Mouse (Mus musculus) heart, embryonic 14.5 days (tissue): ENCODE measurements around the gene Mau2. TPM values are rescaled to one million over a fixed set of nuclear protein-coding genes. Genes with fewer than 3 reads are reported as not detected.
A peak's percentile ranks its signal among the peaks of the same experiment; 100 is the strongest.
"Not testable (repeated sequence)": the region's sequence is repeated elsewhere in the genome, so short reads cannot be mapped to it uniquely, and the experiment has no call there.

ENCODE experiments used
- ATAC-seq: fragments of 200-750 bp; cut with Nextera tagmentation; 2 replicates; pipeline ENCODE4 v1.8.0; 2017; ENCODE audit warnings: low read depth, moderate TSS enrichment; ENCODE audit not compliant: insufficient number of reproducible peaks, insufficient read depth, low FRiP score
- H3K27ac ChIP-seq, 2 experiments: fragments of 200-500 bp in 1 of 2; fragments of 300-500 bp in 1 of 2; sonication (generic) in 1 of 2; replicated peaks in 1 of 2; 2 replicates each; pipeline ENCODE4 v1.5.1; 2012 to 2014; ENCODE audit warnings: low read depth in 2 of 2, low read length in 2 of 2, control low read depth in 1 of 2, mild to moderate bottlenecking in 1 of 2, mixed read lengths in 1 of 2; ENCODE audit not compliant: control insufficient read depth in 1 of 2, insufficient read depth in 1 of 2
- H3K27me3 ChIP-seq: fragments of 300-500 bp; sonication (generic); 2 replicates; pipeline ENCODE4 v1.6.1; 2014; ENCODE audit warnings: mild to moderate bottlenecking, low read length, control low read depth; ENCODE audit not compliant: control insufficient read depth, insufficient read depth
- H3K36me3 ChIP-seq: fragments of 300-500 bp; sonication (generic); 2 replicates; pipeline ENCODE4 v1.6.1; 2014; ENCODE audit warnings: mild to moderate bottlenecking, control low read depth, low read length, mixed read lengths; ENCODE audit not compliant: control insufficient read depth, insufficient read depth
- H3K4me1 ChIP-seq, 2 experiments: fragments of 200-500 bp in 1 of 2; fragments of 300-500 bp in 1 of 2; sonication (generic) in 1 of 2; 2 replicates each; pipeline ENCODE4 v1.6.1; 2012 to 2014; ENCODE audit warnings: low read length in 2 of 2, control low read depth in 1 of 2, mixed read lengths in 1 of 2; ENCODE audit not compliant: control insufficient read depth in 2 of 2, insufficient read depth in 2 of 2
- H3K4me2 ChIP-seq: fragments of 300-500 bp; sonication (generic); 2 replicates; pipeline ENCODE4 v1.6.1; 2014; ENCODE audit warnings: mild to moderate bottlenecking, low read length
- H3K4me3 ChIP-seq, 2 experiments: fragments of 200-500 bp in 1 of 2; fragments of 300-500 bp in 1 of 2; sonication (generic) in 1 of 2; 2 replicates each; pipeline ENCODE4 v1.5.1; 2012 to 2014; ENCODE audit warnings: low read length in 2 of 2, mild to moderate bottlenecking in 2 of 2, control low read depth in 1 of 2, low read depth in 1 of 2, moderate library complexity in 1 of 2; ENCODE audit not compliant: control insufficient read depth in 1 of 2, insufficient read depth in 1 of 2
- H3K9ac ChIP-seq: fragments of 300-500 bp; sonication (generic); 2 replicates; pipeline ENCODE4 v1.6.1; 2014; ENCODE audit warnings: mild to moderate bottlenecking, low read length
- H3K9me3 ChIP-seq: fragments of 300-500 bp; sonication (generic); 2 replicates; pipeline ENCODE4 v1.6.1; 2016; ENCODE audit warnings: low read length, control low read depth; ENCODE audit not compliant: control insufficient read depth
- WGBS: fragments of 180-500 bp; shearing (Covaris S2); extraction: QIAGEN DNeasy Blood & Tissue Kit; methylation state at CpG from one replicate; pipeline ENCODE4 v1.1.7; 2014; 5-methylcytosine and 5-hydroxymethylcytosine counted together
- polyA plus RNA-seq: library from polyadenylated mRNA; unstranded; fragments of >200 nt; fragmentation: Nextera tagmentation; extraction: Ambion mirVana; gene quantifications from 2 replicates; pipeline ENCODE4 v1.2.1, GENCODE M21; 2014

The Mau2 gene
- polyA plus RNA-seq, 1 experiment from 2014 or later: 42.2 TPM

GRCm38 (mm10) chr8:70050434-70050833 lies 7.9 kb upstream of the Mau2 start:
- not testable (repeated sequence) for H3K9me3 ChIP-seq, H3K27ac ChIP-seq, H3K4me1 ChIP-seq, H3K4me2 ChIP-seq, ATAC-seq, H3K9ac ChIP-seq, H3K4me3 ChIP-seq, H3K27me3 ChIP-seq
- 91% methylated on average over 5 of the region's 5 CpGs for WGBS
- H3K36me3 ChIP-seq: peaks cover 59% of the 10 kb centered on the region

GRCm38 (mm10) chr8:70049662-70050061 lies 7.1 kb upstream of the Mau2 start:
- Histone ChIP-seq H3K27ac (no peak overlapping the region), H3K9me3 (no peaks in the 10 kb centered on the region), H3K9ac (no peak overlapping the region), H3K36me3 (peaks cover 52% of the 10 kb centered on the region), H3K27me3 (no peaks in the 10 kb centered on the region), H3K4me3 (no peak overlapping the region), H3K4me2 (no peak overlapping the region), H3K4me1 (0 out of 4 replicates have a peak, but pooled peaks cover 0 to 4% of the 10 kb centered on the region in 2 experiments)
- ATAC-seq: no peak

GRCm38 (mm10) chr8:70043996-70044395 lies 1.5 kb upstream of the Mau2 start:
- ATAC-seq: no peak
- peaks cover 3 to 28% of the 10 kb centered on the region in 2 experiments; a peak in 3 of 4 replicates for H3K4me1 ChIP-seq
- peak overlapping the region; percentile 90; the same call in 1 of the 2 replicates for H3K4me2 ChIP-seq
- H3K36me3 ChIP-seq: peaks cover 11% of the 10 kb centered on the region
- H3K27me3 ChIP-seq: no peaks in the 10 kb centered on the region
- H3K4me3 ChIP-seq: no peak overlapping the region
- no peak overlapping the region for H3K27ac ChIP-seq
- H3K9ac ChIP-seq: no peak overlapping the region
- H3K9me3 ChIP-seq: no peaks in the 10 kb centered on the region
- WGBS: 85% methylated on average over 5 of the region's 5 CpGs

- H3K27ac ChIP-seq: peak overlapping the region in 1 of 2 experiments; percentile 80; a peak in 2 of 4 replicates
- H3K9me3 ChIP-seq: no peaks in the 10 kb centered on the region
- no peaks in the 10 kb centered on the region for H3K27me3 ChIP-seq
- under 1% methylated on average over 47 of the region's 47 CpGs for WGBS
- 0 out of 2 replicates have a peak, but pooled peaks cover 8% of the 10 kb centered on the region for H3K36me3 ChIP-seq
- peak overlapping the region; percentile 99 for H3K9ac ChIP-seq
- peak; percentile 28 for ATAC-seq
- H3K4me2 ChIP-seq: peak overlapping the region; percentile 90
- peaks cover 3 to 31% of the 10 kb centered on the region in 2 experiments; a peak in 3 of 4 replicates for H3K4me1 ChIP-seq
- H3K4me3 ChIP-seq: peak overlapping the region; percentile 77 to 99
Observed at GRCm38 (mm10) chr8:70041885-70042546, 518 bp downstream of the Mau2 start.

- Histone ChIP-seq H3K4me3 (no peak overlapping the region), H3K27me3 (no peaks in the 10 kb centered on the region), H3K36me3 (peaks cover 26% of the 10 kb centered on the region), H3K9me3 (no peaks in the 10 kb centered on the region), H3K4me2 (no peak overlapping the region), H3K9ac (no peak overlapping the region), H3K27ac (no peak overlapping the region), H3K4me1 (peaks cover 0 to 21% of the 10 kb centered on the region in 2 experiments; a peak in 2 of 4 replicates)
- no peak for ATAC-seq
- WGBS: 83% methylated on average over 1 of the region's 1 CpGs
Observed at GRCm38 (mm10) chr8:70037994-70038393, 4.5 kb downstream of the Mau2 start.

- 0 out of 4 replicates have a peak, but pooled peaks cover 0 to 2% of the 10 kb centered on the region in 2 experiments for H3K4me1 ChIP-seq
- no peak for ATAC-seq
- H3K27me3 ChIP-seq: no peaks in the 10 kb centered on the region
- no peak overlapping the region for H3K4me2 ChIP-seq
- no peak overlapping the region for H3K9ac ChIP-seq
- 64% methylated on average over 1 of the region's 1 CpGs for WGBS
- H3K36me3 ChIP-seq: peaks cover 88% of the 10 kb centered on the region
- no peak overlapping the region for H3K4me3 ChIP-seq
- H3K9me3 ChIP-seq: no peaks in the 10 kb centered on the region
- H3K27ac ChIP-seq: peak overlapping the region; percentile 2 to 50; a peak in 2 of 4 replicates
Observed at GRCm38 (mm10) chr8:70030255-70030654, 12.3 kb downstream of the Mau2 start.

- ATAC-seq: no peak
- Histone ChIP-seq H3K9me3 (no peaks in the 10 kb centered on the region), H3K4me2 (no peak overlapping the region), H3K4me3 (no peak overlapping the region), H3K36me3 (peaks cover 100% of the 10 kb centered on the region), H3K27me3 (no peaks in the 10 kb centered on the region), H3K4me1 (0 out of 4 replicates have a peak, but pooled peaks cover 0 to 2% of the 10 kb centered on the region in 2 experiments), H3K27ac (no peak overlapping the region), H3K9ac (no peak overlapping the region)
- 96% methylated on average over 2 of the region's 2 CpGs for WGBS
Observed at GRCm38 (mm10) chr8:70026151-70026550, 16.4 kb downstream of the Mau2 start.
